Mouse (Mus musculus): ENCODE measurements at regions not wholly inside any gene's neighbourhood (a gene's known extent, or its start where the extent isn't known, plus 50 kb on each side); places are given as distances from the start of the nearest gene placed in this dataset.
A peak's percentile ranks its signal among the peaks of the same experiment; 100 is the strongest.
"Not testable (repeated sequence)": the region's sequence is repeated elsewhere in the genome, so short reads cannot be mapped to it uniquely, and the experiment has no call there.

GRCm38 (mm10) chr12:113241373-113242193 lies 55.9 kb downstream of the Tmem121 start:
- intact Hi-C loops (cut with DNase I): no loop called here
- DNase-seq (ENCODE audit: low spot score in 2 of 2): no peak

GRCm38 (mm10) chr12:113242194-113242510 lies 56.4 kb downstream of the Tmem121 start:
- no peak for DNase-seq (ENCODE audit: low spot score in 2 of 2)
- intact Hi-C loops (cut with DNase I): no loop called here

- no peak for DNase-seq (ENCODE audit: low spot score in 2 of 2)
- intact Hi-C loops (cut with DNase I): no loop called here
Measured at GRCm38 (mm10) chr12:113244685-113245084, 59.0 kb downstream of the Tmem121 start.

- intact Hi-C loops (cut with DNase I); DNase-seq (ENCODE audit: low spot score in 2 of 2): not testable (repeated sequence)
Measured at GRCm38 (mm10) chr12:113253446-113254424, 68.0 kb downstream of the Tmem121 start.

GRCm38 (mm10) chr12:113255331-113255730 lies 69.6 kb downstream of the Tmem121 start:
- intact Hi-C loops (cut with DNase I): no loop called here
- no peak for DNase-seq (ENCODE audit: low spot score in 2 of 2)

- DNase-seq (ENCODE audit: low spot score in 2 of 2): no peak
- intact Hi-C loops (cut with DNase I): no loop called here
Measured at GRCm38 (mm10) chr12:113256628-113257027, 70.9 kb downstream of the Tmem121 start.

GRCm38 (mm10) chr12:113257243-113257642 lies 71.5 kb downstream of the Tmem121 start:
- DNase-seq (ENCODE audit: low spot score in 2 of 2): no peak
- intact Hi-C loops (cut with DNase I): no loop called here

- intact Hi-C loops (cut with DNase I): no loop called here
- no peak for DNase-seq (ENCODE audit: low spot score in 2 of 2)
Measured at GRCm38 (mm10) chr12:113259476-113259875, 73.7 kb downstream of the Tmem121 start.

GRCm38 (mm10) chr12:113260304-113260703 lies 74.6 kb downstream of the Tmem121 start:
- DNase-seq (ENCODE audit: low spot score in 2 of 2): no peak
- intact Hi-C loops (cut with DNase I): no loop called here

- no peak for DNase-seq (ENCODE audit: low spot score in 2 of 2)
- intact Hi-C loops (cut with DNase I): no loop called here
Measured at GRCm38 (mm10) chr12:113275934-113276333, 90.2 kb downstream of the Tmem121 start.

- intact Hi-C loops (cut with DNase I): no loop called here
Measured at GRCm38 (mm10) chr12:113276355-113276942, 90.7 kb downstream of the Tmem121 start.

GRCm38 (mm10) chr12:113277741-113278140 lies 92.0 kb downstream of the Tmem121 start:
- no peak for DNase-seq (ENCODE audit: low spot score in 2 of 2)
- intact Hi-C loops (cut with DNase I): no loop called here

More at GRCm38 (mm10) chr12:113276355-113276942, 90.7 kb downstream of the Tmem121 start:
- DNase-seq (ENCODE audit: low spot score in 2 of 2): no peak

- intact Hi-C loops (cut with DNase I): loop anchor here (10.0 kb wide), 1 partner anchor 113 kb away; no protein-coding TSS in a partner anchor
- peak; percentile 25 to 28 for DNase-seq (ENCODE audit: low spot score in 2 of 2)
Measured at GRCm38 (mm10) chr12:113292029-113292809, 106.5 kb downstream of the Tmem121 start.

- DNase-seq (ENCODE audit: low spot score in 2 of 2): peak; percentile 32 to 43
- intact Hi-C loops (cut with DNase I): loop anchor here (10.0 kb wide), 1 partner anchor 109 kb away; no protein-coding TSS in a partner anchor
Measured at GRCm38 (mm10) chr12:113295924-113296323, 110.2 kb downstream of the Tmem121 start.

GRCm38 (mm10) chr12:113305973-113306372 lies 120.2 kb downstream of the Tmem121 start:
- intact Hi-C loops (cut with DNase I): loop anchor here (1.0 kb wide), 1 partner anchor 20 kb away; no protein-coding TSS in a partner anchor
- DNase-seq (ENCODE audit: low spot score in 2 of 2): no peak

GRCm38 (mm10) chr12:113313319-113313718 lies 127.6 kb downstream of the Tmem121 start:
- intact Hi-C loops (cut with DNase I): no loop called here
- no peak for DNase-seq (ENCODE audit: low spot score in 2 of 2)

- intact Hi-C loops (cut with DNase I): no loop called here
- DNase-seq (ENCODE audit: low spot score in 2 of 2): no peak
Measured at GRCm38 (mm10) chr12:113314624-113315023, 128.9 kb downstream of the Tmem121 start.

GRCm38 (mm10) chr12:113321086-113321485 lies 135.4 kb downstream of the Tmem121 start:
- intact Hi-C loops (cut with DNase I): no loop called here
- DNase-seq (ENCODE audit: low spot score in 2 of 2): no peak

- intact Hi-C loops (cut with DNase I): loop anchor here (2.0 kb wide), 1 partner anchor 21 kb away; no protein-coding TSS in a partner anchor
- DNase-seq (ENCODE audit: low spot score in 2 of 2): no peak
Measured at GRCm38 (mm10) chr12:113322173-113322572, 136.4 kb downstream of the Tmem121 start.
